Mouse (Mus musculus): ENCODE data around the gene Pigu. TPM values are rescaled to one million over a fixed set of nuclear protein-coding genes. Genes with fewer than 3 reads are reported as not detected.

Gene Pigu
- total and polyA plus RNA-seq, 3 experiments: 30.1 to 59.0 TPM; not detected in 1

GRCm38 (mm10) chr2:155335231-155335630 lies 22.0 kb downstream of the Pigu start:
- H3K4me3 ChIP-seq (ENCODE audit: control insufficient read depth in 1 of 2, insufficient read depth in 1 of 2, low read depth in 2 of 2, low read length in 2 of 2): no peak overlapping the region
- H3K27me3 ChIP-seq (ENCODE audit: control insufficient read depth in 1 of 2, insufficient read depth in 2 of 2, low read length in 2 of 2): no peaks in the 10 kb centered on the region
- H3K4me1 ChIP-seq (ENCODE audit: control insufficient read depth in 1 of 2, insufficient read depth in 2 of 2, low read length in 2 of 2): peaks cover 2 to 6% of the 10 kb centered on the region in 2 experiments; a peak in 3 of 4 replicates
- H3K79me2 ChIP-seq (ENCODE audit: control insufficient read depth, insufficient read depth, low read length, poor library complexity): no peaks in the 10 kb centered on the region
- H3K9ac ChIP-seq (ENCODE audit: control insufficient read depth, low read depth, low read length, poor library complexity, severe bottlenecking): no peak overlapping the region
- no peak overlapping the region for H3K27ac ChIP-seq (ENCODE audit: control insufficient read depth, low read depth, low read length)
- no peak for DNase-seq (ENCODE audit: low read depth, low spot score)
- no peak for TF ChIP-seq RAD21 (IDR thresholded peaks at IDR 0.05; ENCODE audit: low read depth, low read length)
- no peak for TF ChIP-seq USF1 (IDR thresholded peaks at IDR 0.05; ENCODE audit: low read depth, low read length)
- no peak for TF ChIP-seq MYC (IDR thresholded peaks at IDR 0.05; ENCODE audit: low read depth, low read length)
- no peak for TF ChIP-seq ELF1 (IDR thresholded peaks at IDR 0.05; ENCODE audit: low read depth, low read length)
- no peak for TF ChIP-seq ZNF384 (IDR thresholded peaks at IDR 0.05; ENCODE audit: low read depth, low read length)
- TF ChIP-seq MAZ (IDR thresholded peaks at IDR 0.05; ENCODE audit: low read depth, low read length): no peak
- TF ChIP-seq MYB (IDR thresholded peaks at IDR 0.05; ENCODE audit: low read depth, low read length): no peak
- no peaks in the 10 kb centered on the region for H3K9me3 ChIP-seq (replicated peaks; ENCODE audit: insufficient read depth, low read length)
- peaks cover 3 to 7% of the 10 kb centered on the region in 2 experiments; a peak in 3 of 4 replicates for H3K36me3 ChIP-seq (ENCODE audit: control insufficient read depth in 1 of 2, insufficient read depth in 2 of 2, low read length in 2 of 2)

- Histone ChIP-seq H3K27ac (ENCODE audit: control insufficient read depth, low read depth, low read length) (no peak overlapping the region), H3K9me3 (replicated peaks; ENCODE audit: insufficient read depth, low read length) (no peaks in the 10 kb centered on the region), H3K9ac (ENCODE audit: control insufficient read depth, low read depth, low read length, poor library complexity, severe bottlenecking) (no peak overlapping the region), H3K4me3 (ENCODE audit: control insufficient read depth in 1 of 2, insufficient read depth in 1 of 2, low read depth in 2 of 2, low read length in 2 of 2) (no peak overlapping the region), H3K27me3 (ENCODE audit: control insufficient read depth in 1 of 2, insufficient read depth in 2 of 2, low read length in 2 of 2) (no peaks in the 10 kb centered on the region), H3K36me3 (ENCODE audit: control insufficient read depth in 1 of 2, insufficient read depth in 2 of 2, low read length in 2 of 2) (peaks cover 1 to 7% of the 10 kb centered on the region in 2 experiments; a peak in 3 of 4 replicates), H3K79me2 (ENCODE audit: control insufficient read depth, insufficient read depth, low read length, poor library complexity) (no peaks in the 10 kb centered on the region), H3K4me1 (ENCODE audit: control insufficient read depth in 1 of 2, insufficient read depth in 2 of 2, low read length in 2 of 2) (peaks cover 2 to 6% of the 10 kb centered on the region in 2 experiments; a peak in 3 of 4 replicates)
- DNase-seq (ENCODE audit: low read depth, low spot score): no peak
- TF ChIP-seq USF2 (IDR thresholded peaks at IDR 0.05; ENCODE audit: borderline replicate concordance in 1 of 2, insufficient read depth in 1 of 2, low read depth in 1 of 2, low read length in 2 of 2) (no peak), MAX (IDR thresholded peaks at IDR 0.05; ENCODE audit: low read length) (no peak)
These were observed 23.8 kb downstream of the Pigu start for GRCm38 (mm10) chr2:155333421-155333820.

GRCm38 (mm10) chr2:155331351-155331750 lies 25.9 kb downstream of the Pigu start:
- Histone ChIP-seq H3K27ac (ENCODE audit: control insufficient read depth, low read depth, low read length) (no peak overlapping the region), H3K9ac (ENCODE audit: control insufficient read depth, low read depth, low read length, poor library complexity, severe bottlenecking) (no peak overlapping the region), H3K79me2 (ENCODE audit: control insufficient read depth, insufficient read depth, low read length, poor library complexity) (no peaks in the 10 kb centered on the region), H3K27me3 (ENCODE audit: control insufficient read depth in 1 of 2, insufficient read depth in 2 of 2, low read length in 2 of 2) (no peaks in the 10 kb centered on the region), H3K9me3 (replicated peaks; ENCODE audit: insufficient read depth, low read length) (no peaks in the 10 kb centered on the region), H3K4me3 (ENCODE audit: control insufficient read depth in 1 of 2, insufficient read depth in 1 of 2, low read depth in 2 of 2, low read length in 2 of 2) (no peak overlapping the region), H3K4me1 (ENCODE audit: control insufficient read depth in 1 of 2, insufficient read depth in 2 of 2, low read length in 2 of 2) (peaks cover 2 to 6% of the 10 kb centered on the region in 2 experiments; a peak in 3 of 4 replicates), H3K36me3 (ENCODE audit: control insufficient read depth in 1 of 2, insufficient read depth in 2 of 2, low read length in 2 of 2) (peaks cover 7% of the 10 kb centered on the region in 2 experiments)
- TF ChIP-seq JUND (IDR thresholded peaks at IDR 0.05; ENCODE audit: low read depth, low read length) (no peak), USF1 (IDR thresholded peaks at IDR 0.05; ENCODE audit: low read depth, low read length) (no peak), MYB (IDR thresholded peaks at IDR 0.05; ENCODE audit: low read depth, low read length) (no peak), TBP (IDR thresholded peaks at IDR 0.05; ENCODE audit: low read depth, low read length) (no peak), USF2 (IDR thresholded peaks at IDR 0.05; ENCODE audit: borderline replicate concordance in 1 of 2, insufficient read depth in 1 of 2, low read depth in 1 of 2, low read length in 2 of 2) (no peak), NELFE (IDR thresholded peaks at IDR 0.05; ENCODE audit: low read depth, low read length) (no peak), ZC3H11A (IDR thresholded peaks at IDR 0.05; ENCODE audit: low read depth, low read length) (no peak), TCF12 (IDR thresholded peaks at IDR 0.05; ENCODE audit: low read depth, low read length) (no peak), KAT2A (conservative IDR thresholded peaks at IDR 0.05; ENCODE audit: low read depth, low read length) (no peak), ELF1 (IDR thresholded peaks at IDR 0.05; ENCODE audit: low read depth, low read length) (no peak), ZNF384 (IDR thresholded peaks at IDR 0.05; ENCODE audit: low read depth, low read length) (no peak), CHD2 (IDR thresholded peaks at IDR 0.05; ENCODE audit: low read length) (no peak), MXI1 (IDR thresholded peaks at IDR 0.05; ENCODE audit: low read depth, low read length) (no peak), MAZ (IDR thresholded peaks at IDR 0.05; ENCODE audit: low read depth, low read length) (no peak), ZKSCAN1 (IDR thresholded peaks at IDR 0.05; ENCODE audit: low read depth, low read length) (no peak), MYC (IDR thresholded peaks at IDR 0.05; ENCODE audit: low read depth, low read length) (no peak), MEF2A (IDR thresholded peaks at IDR 0.05; ENCODE audit: extremely low read depth, insufficient replicate concordance, low read depth, low read length, poor library complexity, severe bottlenecking) (no peak), POLR2AphosphoS5 (IDR thresholded peaks at IDR 0.05; ENCODE audit: borderline replicate concordance, low read depth, low read length) (no peak), EP300 (IDR thresholded peaks at IDR 0.05; ENCODE audit: low read depth in 1 of 2, low read length in 2 of 2) (no peak)
- DNase-seq (ENCODE audit: low read depth, low spot score): no peak

All from MEL (cell line).